Mouse (Mus musculus) ZHBTc4 (cell line): ENCODE results near the gene Clpsl2.

Source experiments
- DNase-seq: peaks from one replicate; pipeline ENCODE4 v3.0.0-alpha.2; 2011; ENCODE audit warnings: low read depth, low spot score

Clpsl2 gene

GRCm38 (mm10) chr17:28549111-28549510, at the start of gene Clpsl2:
TSS of gene Clpsl2 (plus strand) at chr17:28549411.
- DNase-seq: no peak

GRCm38 (mm10) chr17:28500465-28500864, 48.7 kb upstream of the Clpsl2 start:
- DNase-seq: peak; percentile 66

GRCm38 (mm10) chr17:28502196-28502821, 46.9 kb upstream of the Clpsl2 start:
- no peak for DNase-seq

- no peak for DNase-seq
Measured at GRCm38 (mm10) chr17:28504182-28504581, 45.0 kb upstream of the Clpsl2 start.

- no peak for DNase-seq
Measured at GRCm38 (mm10) chr17:28505591-28505990, 43.6 kb upstream of the Clpsl2 start.

- peak; percentile 58 for DNase-seq
Measured at GRCm38 (mm10) chr17:28506895-28507294, 42.3 kb upstream of the Clpsl2 start.

GRCm38 (mm10) chr17:28507496-28507895, 41.7 kb upstream of the Clpsl2 start:
- DNase-seq: peak; percentile 28

GRCm38 (mm10) chr17:28510445-28511342, 38.5 kb upstream of the Clpsl2 start:
- no peak for DNase-seq

- DNase-seq: no peak
Measured at GRCm38 (mm10) chr17:28511616-28512541, 37.3 kb upstream of the Clpsl2 start.

GRCm38 (mm10) chr17:28512696-28513095, 36.5 kb upstream of the Clpsl2 start:
- DNase-seq: no peak

- DNase-seq: no peak
Measured at GRCm38 (mm10) chr17:28513337-28513736, 35.9 kb upstream of the Clpsl2 start.

GRCm38 (mm10) chr17:28513844-28514243, 35.4 kb upstream of the Clpsl2 start:
- no peak for DNase-seq

GRCm38 (mm10) chr17:28514555-28514954, 34.7 kb upstream of the Clpsl2 start:
- no peak for DNase-seq

GRCm38 (mm10) chr17:28515431-28516341, 33.5 kb upstream of the Clpsl2 start:
- no peak for DNase-seq

- no peak for DNase-seq
Measured at GRCm38 (mm10) chr17:28516881-28517280, 32.3 kb upstream of the Clpsl2 start.

- peak; percentile 47 for DNase-seq
Measured at GRCm38 (mm10) chr17:28517441-28517955, 31.7 kb upstream of the Clpsl2 start, which contains the start of gene Fkbp5. TSS of gene Fkbp5 (minus strand) at chr17:28517527.

- peak; percentile 58 for DNase-seq
Measured at GRCm38 (mm10) chr17:28517956-28518614, 31.1 kb upstream of the Clpsl2 start.

GRCm38 (mm10) chr17:28518615-28519071, 30.6 kb upstream of the Clpsl2 start:
- DNase-seq: no peak

- DNase-seq: no peak
Measured at GRCm38 (mm10) chr17:28519827-28520226, 29.4 kb upstream of the Clpsl2 start.

GRCm38 (mm10) chr17:28520561-28520960, 28.6 kb upstream of the Clpsl2 start:
- no peak for DNase-seq
